Mouse (Mus musculus) MEL (cell line): ENCODE measurements around the gene Aldoart1. TPM values are rescaled to one million over a fixed set of nuclear protein-coding genes. Genes with fewer than 3 reads are reported as not detected.

Experiments
- DNase-seq: peaks from one replicate; pipeline ENCODE4 v3.0.0; 2011; ENCODE audit warnings: low read depth, low spot score
- H3K27ac ChIP-seq: 2 replicates; pipeline ENCODE4 v1.5.1; 2012; ENCODE audit warnings: low read depth, mild to moderate bottlenecking, control low read depth, low read length, moderate library complexity; ENCODE audit not compliant: control insufficient read depth
- H3K27me3 ChIP-seq, 2 experiments: fragments of 150-350 bp in 1 of 2; sonication (generic) in 1 of 2; 2 replicates each; pipeline ENCODE4 v1.6.1; 2012; ENCODE audit warnings: low read length in 2 of 2, mild to moderate bottlenecking in 2 of 2, improper control_type of control experiment in 1 of 2, moderate library complexity in 1 of 2; ENCODE audit not compliant: insufficient read depth in 2 of 2, control insufficient read depth in 1 of 2
- H3K36me3 ChIP-seq, 2 experiments: 2 replicates each; pipeline ENCODE4 v1.6.1; 2012 to 2014; ENCODE audit warnings: low read length in 2 of 2, improper control_type of control experiment in 1 of 2, inconsistent platforms in 1 of 2, mild to moderate bottlenecking in 1 of 2; ENCODE audit not compliant: insufficient read depth in 2 of 2, control insufficient read depth in 1 of 2
- H3K4me1 ChIP-seq, 2 experiments: fragments of 150-350 bp in 1 of 2; sonication (generic) in 1 of 2; 2 replicates each; pipeline ENCODE4 v1.6.1; 2012; ENCODE audit warnings: low read length in 2 of 2, improper control_type of control experiment in 1 of 2, mild to moderate bottlenecking in 1 of 2; ENCODE audit not compliant: insufficient read depth in 2 of 2, control insufficient read depth in 1 of 2
- H3K4me3 ChIP-seq, 2 experiments: fragments of 150-350 bp in 1 of 2; sonication (generic) in 1 of 2; 2 replicates each; pipeline ENCODE4 v1.5.1; 2012; ENCODE audit warnings: low read depth in 2 of 2, low read length in 2 of 2, mild to moderate bottlenecking in 2 of 2, moderate library complexity in 2 of 2, control low read depth in 1 of 2, improper control_type of control experiment in 1 of 2; ENCODE audit not compliant: control insufficient read depth in 1 of 2, insufficient read depth in 1 of 2
- H3K79me2 ChIP-seq: 2 replicates; pipeline ENCODE4 v1.6.1; 2012; ENCODE audit warnings: mild to moderate bottlenecking, low read length, moderate library complexity; ENCODE audit not compliant: control insufficient read depth, poor library complexity, insufficient read depth
- H3K9ac ChIP-seq: 2 replicates; pipeline ENCODE4 v1.6.1; 2012; ENCODE audit warnings: low read depth, mild to moderate bottlenecking, control low read depth, low read length, moderate library complexity; ENCODE audit not compliant: control insufficient read depth, poor library complexity, severe bottlenecking
- H3K9me3 ChIP-seq: fragments of 150-350 bp; sonication (generic); replicated peaks from 2 replicates; pipeline ENCODE4 v1.6.1; 2012; ENCODE audit warnings: mild to moderate bottlenecking, low read length, improper control_type of control experiment, moderate library complexity; ENCODE audit not compliant: insufficient read depth
- ELF1 ChIP-seq: IDR thresholded peaks from 2 replicates; pipeline ENCODE4 v1.6.1; 2014; ENCODE audit warnings: low read depth, mild to moderate bottlenecking, inconsistent platforms, low read length, improper control_type of control experiment, moderate library complexity
- GATA1 ChIP-seq: IDR thresholded peaks from 2 replicates; pipeline ENCODE4 v1.6.1; 2011; ENCODE audit warnings: low read depth, low read length, improper control_type of control experiment
- MAZ ChIP-seq: IDR thresholded peaks from 2 replicates; pipeline ENCODE4 v1.6.1; 2012; ENCODE audit warnings: low read depth, mild to moderate bottlenecking, inconsistent platforms, low read length, improper control_type of control experiment
- NELFE ChIP-seq: IDR thresholded peaks from 2 replicates; pipeline ENCODE4 v1.6.1; 2011; ENCODE audit warnings: low read depth, low read length, improper control_type of control experiment
- NRF1 ChIP-seq: IDR thresholded peaks from 2 replicates; pipeline ENCODE4 v1.6.1; 2014; ENCODE audit warnings: low read depth, mild to moderate bottlenecking, inconsistent platforms, low read length, improper control_type of control experiment, moderate library complexity; ENCODE audit not compliant: poor library complexity, insufficient read depth, severe bottlenecking
- TBP ChIP-seq: IDR thresholded peaks from 2 replicates; pipeline ENCODE4 v1.8.0; 2011; ENCODE audit warnings: low read depth, low read length, improper control_type of control experiment
- TCF12 ChIP-seq: IDR thresholded peaks from 2 replicates; pipeline ENCODE4 v1.6.1; 2014; ENCODE audit warnings: low read depth, mild to moderate bottlenecking, inconsistent platforms, low read length, improper control_type of control experiment, moderate library complexity
- ZMIZ1 ChIP-seq: IDR thresholded peaks from 2 replicates; pipeline ENCODE4 v1.6.1; 2012; ENCODE audit warnings: low read depth, mild to moderate bottlenecking, inconsistent platforms, low read length, improper control_type of control experiment, moderate library complexity
- polyA plus RNA-seq, 2 experiments: library from polyadenylated mRNA; stranded (reverse) in 1 of 2; unstranded in 1 of 2; fragments of >175 nt in 1 of 2; fragments of >200 nt in 1 of 2; gene quantifications; 2 replicates each; pipeline versions ENCODE4 v1.2.1 to v1.2.4; 2012; ENCODE audit warnings: low replicate concordance in 2 of 2, low read depth in 1 of 2; ENCODE audit not compliant: insufficient read length in 2 of 2, insufficient read depth in 1 of 2, missing spikeins in 1 of 2
- total RNA-seq: library from RNA; depleted of rRNA; stranded (reverse); fragments of 300-350 nt; gene quantifications from 2 replicates; pipeline ENCODE4 v1.2.3, GENCODE M21; 2012

The Aldoart1 gene
- total and polyA plus RNA-seq, 3 experiments: 0.15 to 143 (median 1.0) TPM

DNA sequence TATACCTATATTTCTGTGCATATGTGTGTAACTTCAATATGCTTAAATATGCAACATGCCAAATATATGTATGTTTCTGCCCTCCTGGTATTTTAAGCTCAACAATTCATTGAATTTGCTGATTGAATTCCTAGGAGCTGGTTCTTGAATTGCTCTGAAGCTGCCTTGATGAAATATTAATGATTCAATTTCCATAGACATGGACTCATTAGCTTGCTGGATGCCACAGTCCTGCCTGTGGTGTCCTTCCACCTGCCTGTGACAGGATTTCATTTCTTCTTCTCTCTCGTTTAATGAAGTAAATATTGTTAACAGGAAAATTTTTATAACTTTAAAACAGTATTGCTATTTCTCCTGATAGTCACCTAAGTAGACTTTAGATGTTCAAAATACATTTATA is 51.6 kb downstream of the Aldoart1 start:
- Histone ChIP-seq H3K36me3 (no peaks in the 10 kb centered on the region), H3K79me2 (no peaks in the 10 kb centered on the region), H3K27ac (no peak overlapping the region), H3K9ac (no peak overlapping the region), H3K27me3 (no peaks in the 10 kb centered on the region), H3K4me3 (no peak overlapping the region), H3K9me3 (no peaks in the 10 kb centered on the region), H3K4me1 (no peaks in the 10 kb centered on the region)
- TF ChIP-seq TCF12 (no peak), TBP (no peak), NRF1 (no peak), MAZ (no peak), NELFE (no peak), ZMIZ1 (no peak), GATA1 (no peak), ELF1 (no peak)
- DNase-seq: no peak
